Mouse (Mus musculus): ENCODE results near the gene Gramd4.

DNA sequence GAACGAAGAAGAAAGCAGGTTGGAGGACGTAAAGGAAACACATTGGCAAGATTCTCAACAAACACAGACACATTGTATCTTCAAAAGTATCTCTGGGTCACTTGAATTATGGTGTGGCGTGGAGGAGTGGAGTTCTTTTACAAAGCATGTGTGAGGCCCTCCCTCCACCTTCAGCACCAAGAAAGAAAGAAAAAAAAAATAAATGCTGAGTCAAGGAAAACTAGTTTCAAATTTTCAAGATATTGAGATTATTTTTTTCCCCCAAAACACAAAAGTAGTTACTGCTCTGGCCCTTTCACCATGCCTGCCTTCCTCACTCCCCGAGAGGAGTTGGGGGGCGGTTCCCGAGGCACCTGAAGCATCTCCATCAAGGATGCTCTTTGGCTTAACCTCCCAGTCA lies 121.1 kb downstream of the Gramd4 start:
- TF ChIP-seq CTCF (IDR thresholded peaks at IDR 0.05; ENCODE audit: control insufficient read depth, insufficient read depth, low read length), result no peak
- no peak for TF ChIP-seq POLR2A (IDR thresholded peaks at IDR 0.05; ENCODE audit: borderline replicate concordance, control insufficient read depth, low read depth, low read length)
